Comparison of ENCODE assay signal across 9 mouse cellular contexts in genomic region chr3:96598156-96599068, GRCm38 (mm10). TPM values are rescaled to one million over a fixed set of nuclear protein-coding genes. Genes with fewer than 3 reads are reported as not detected.
DNase-seq lines count a peak whose midpoint lies in the region; ATAC-seq and TF ChIP-seq lines count a peak whose summit lies in the region.
"Had no signal": no experiment of that assay in that cellular context is flagged by ENCODE, and none has a peak within 500 bp of the region (broad histone marks: within the 10 kb centered on the region; RNA-seq: fewer than 3 reads in every experiment).

No protein-coding gene starts in this region.

- no peak for TF ChIP-seq EP300 in stomach, postnatal 0 days (optimal IDR thresholded peaks at IDR 0.05)

- peak overlapping the region; percentile 76 for H3K9ac ChIP-seq in hindbrain, embryonic 14.5 days
- H3K9ac ChIP-seq in stomach, postnatal 0 days (ENCODE audit: low read length), result peak overlapping the region; percentile 63

- H3K4me2 ChIP-seq in hindbrain, embryonic 14.5 days (replicated peaks), result peak overlapping the region; percentile 92
- peak overlapping the region; percentile 81 for H3K4me2 ChIP-seq in stomach, postnatal 0 days (replicated peaks; ENCODE audit: low read depth)

- TF ChIP-seq CTCF in layer of hippocampus, adult 2 months (conservative IDR thresholded peaks at IDR 0.05), result no peak
- TF ChIP-seq CTCF in stomach, postnatal 0 days (IDR thresholded peaks at IDR 0.05; ENCODE audit: low read depth), result no peak

- under 1% methylated on average over 53 of the region's 54 CpGs for WGBS in hindbrain, embryonic 14.5 days
- WGBS in stomach, postnatal 0 days, result 3% methylated on average over 54 of the region's 54 CpGs

- ATAC-seq in hindbrain, embryonic 14.5 days (ENCODE audit: low FRiP score), result no peak
- no peak for ATAC-seq in stomach, postnatal 0 days (ENCODE audit: low FRiP score, low TSS enrichment)

- H3K4me3 ChIP-seq in layer of hippocampus, adult 2 months, result peak overlapping the region; percentile 64
- peak overlapping the region; percentile 49 for H3K4me3 ChIP-seq in hindbrain, embryonic 14.5 days (replicated peaks; ENCODE audit: low read length)
- H3K4me3 ChIP-seq in stomach, postnatal 0 days (ENCODE audit: low read depth, low read length), result peak overlapping the region; percentile 51

- DNase-seq in layer of hippocampus, adult 2 months (ENCODE audit: low spot score in 2 of 2), result peak in 1 of 2 experiments; percentile 73
- DNase-seq in layer of hippocampus, adult 9-10 months (ENCODE audit: low spot score), result no peak
- peak; percentile 65 for DNase-seq in cerebellum, adult 8-10 months
- peak; percentile 64 for DNase-seq in gastrocnemius, adult 18-20 months (ENCODE audit: low spot score)
- peak; percentile 62 for DNase-seq in hindbrain, embryonic 14.5 days (ENCODE audit: low spot score)
- DNase-seq in left cerebral cortex, postnatal 36 days (ENCODE audit: low spot score in 2 of 2), result peak; percentile 61 to 63
- DNase-seq in mesoderm, embryonic 11.5 days (ENCODE audit: low read depth, low spot score), result peak; percentile 73
- peak; percentile 58 for DNase-seq in stomach, postnatal 0 days (ENCODE audit: low spot score)

- no peaks in the 10 kb centered on the region for H3K9me3 ChIP-seq in hindbrain, embryonic 14.5 days (ENCODE audit: control insufficient read depth, low read length)
- H3K9me3 ChIP-seq in stomach, postnatal 0 days (ENCODE audit: control insufficient read depth, low read length), result no peaks in the 10 kb centered on the region

- peak overlapping the region; percentile 92 for H3K27ac ChIP-seq in layer of hippocampus, adult 2 months
- peak overlapping the region; percentile 27 for H3K27ac ChIP-seq in hindbrain, embryonic 14.5 days
- H3K27ac ChIP-seq in stomach, postnatal 0 days (replicated peaks), result peak overlapping the region; percentile 67

- H3K4me1 ChIP-seq in hindbrain, embryonic 14.5 days (replicated peaks; ENCODE audit: control insufficient read depth, insufficient read depth, low read length), result peaks cover 47% of the 10 kb centered on the region
- H3K4me1 ChIP-seq in stomach, postnatal 0 days (replicated peaks; ENCODE audit: control insufficient read depth, insufficient read depth), result 0 out of 2 replicates have a peak, but pooled peaks cover 3% of the 10 kb centered on the region

- intact Hi-C loops in left cerebral cortex, postnatal 36 days (cut with DNase I), result loop anchor here (2.0 to 5.0 kb wide), 3 partner anchors 98 to 336 kb away; partner anchors contain the start of gene Hist2h4

- H3K27me3 ChIP-seq in hindbrain, embryonic 14.5 days (ENCODE audit: control insufficient read depth, insufficient read depth, low read length), result no peaks in the 10 kb centered on the region
- H3K27me3 ChIP-seq in stomach, postnatal 0 days (ENCODE audit: control insufficient read depth, insufficient read depth, low read length), result no peaks in the 10 kb centered on the region

- H3K36me3 ChIP-seq in hindbrain, embryonic 14.5 days (replicated peaks; ENCODE audit: control insufficient read depth, insufficient read depth), result no peaks in the 10 kb centered on the region
- no peaks in the 10 kb centered on the region for H3K36me3 ChIP-seq in stomach, postnatal 0 days (ENCODE audit: control insufficient read depth, insufficient read depth, low read length)

RNA-seq across cellular contexts. Expression of gene Ankrd34a, which starts 2.0 kb away (rescaled TPM):
- 10 to 100 TPM; 55.2 to 56.7 TPM for total RNA-seq in layer of hippocampus, adult 2 months (2021)
- 1 to 10 TPM; 1.0 to 1.7 TPM for total RNA-seq in gastrocnemius, adult 18-20 months (2021)
- 17.5 and 22.3 TPM in 2 replicates for polyA plus RNA-seq in hindbrain, embryonic 14.5 days (2014; fragmentation: Nextera tagmentation; extraction: Ambion mirVana)
- total RNA-seq in left cerebral cortex, postnatal 36 days (2021), result 10 to 100 TPM; 68.9 to 75.7 TPM
- polyA plus RNA-seq in stomach, postnatal 0 days (2015; fragmentation: Nextera tagmentation; extraction: Ambion mirVana), result 1.3 TPM in 2 replicates

RNA-seq across cellular contexts. Expression of gene Lix1l, which starts 2.5 kb away (rescaled TPM):
- total RNA-seq in layer of hippocampus, adult 2 months (2021), result 10 to 100 TPM; 29.0 to 29.1 TPM
- total RNA-seq in gastrocnemius, adult 18-20 months (2021), result 1 to 10 TPM; 4.2 to 7.6 TPM
- polyA plus RNA-seq in hindbrain, embryonic 14.5 days (2014; fragmentation: Nextera tagmentation; extraction: Ambion mirVana), result 6.1 and 6.4 TPM in 2 replicates
- 10 to 100 TPM; 17.3 to 18.3 TPM for total RNA-seq in left cerebral cortex, postnatal 36 days (2021)
- polyA plus RNA-seq in stomach, postnatal 0 days (2015; fragmentation: Nextera tagmentation; extraction: Ambion mirVana), result 3.7 and 3.8 TPM in 2 replicates

RNA-seq across cellular contexts. Expression of gene Polr3gl, which starts 4.4 kb away (rescaled TPM):
- total RNA-seq in layer of hippocampus, adult 2 months (2021), result 10 to 100 TPM; 32.1 to 34.4 TPM
- 10 to 100 TPM; 44.0 to 56.1 TPM for total RNA-seq in gastrocnemius, adult 18-20 months (2021)
- polyA plus RNA-seq in hindbrain, embryonic 14.5 days (2014; fragmentation: Nextera tagmentation; extraction: Ambion mirVana), result 11.0 and 18.5 TPM in 2 replicates
- total RNA-seq in left cerebral cortex, postnatal 36 days (2021), result 10 to 100 TPM; 22.5 to 29.9 TPM
- 16.1 and 20.1 TPM in 2 replicates for polyA plus RNA-seq in stomach, postnatal 0 days (2015; fragmentation: Nextera tagmentation; extraction: Ambion mirVana)

RNA-seq across cellular contexts. Expression of gene Gm16253, which starts 21.6 kb away (rescaled TPM):
- total RNA-seq in layer of hippocampus, adult 2 months (2021), result not detected
- total RNA-seq in gastrocnemius, adult 18-20 months (2021), result 1 to 10 TPM; 1.2 to 2.0 TPM
- polyA plus RNA-seq in hindbrain, embryonic 14.5 days (2014; fragmentation: Nextera tagmentation; extraction: Ambion mirVana), result 0.39 TPM in 1 of 2 replicates, not detected in the other
- not detected for total RNA-seq in left cerebral cortex, postnatal 36 days (2021)
- polyA plus RNA-seq in stomach, postnatal 0 days (2015; fragmentation: Nextera tagmentation; extraction: Ambion mirVana), result 0.18 and 0.46 TPM in 2 replicates
- polyA plus RNA-seq: gonadal fat pad, adult 2 months had no signal

RNA-seq across cellular contexts. Expression of gene Rbm8a, which starts 31.3 kb away (rescaled TPM):
- 10 to 100 TPM; 51.4 to 52.0 TPM for total RNA-seq in layer of hippocampus, adult 2 months (2021)
- 10 to 100 TPM; 24.4 to 33.3 TPM for total RNA-seq in gastrocnemius, adult 18-20 months (2021)
- 101 and 104 TPM in 2 replicates for polyA plus RNA-seq in hindbrain, embryonic 14.5 days (2014; fragmentation: Nextera tagmentation; extraction: Ambion mirVana)
- total RNA-seq in left cerebral cortex, postnatal 36 days (2021), result 10 to 100 TPM; 37.4 to 43.7 TPM
- polyA plus RNA-seq in stomach, postnatal 0 days (2015; fragmentation: Nextera tagmentation; extraction: Ambion mirVana), result 70.9 and 75.5 TPM in 2 replicates

Comparison
In these comparisons a context has a peak if more than half of its experiments do, and no peak if none do; other contexts are left out.
1. H3K27ac ChIP-seq: peak in every context shown above with its lines; median percentile 92 in layer of hippocampus, adult 2 months; 67 in stomach, postnatal 0 days; 27 in hindbrain, embryonic 14.5 days.
2. RNA of gene Ankrd34a, which starts 2.0 kb away (total RNA-seq): 68.9 to 75.7 TPM in left cerebral cortex, postnatal 36 days and 55.2 to 56.7 TPM in layer of hippocampus, adult 2 months; 1.0 to 1.7 TPM in gastrocnemius, adult 18-20 months; every median in the first group is over 10 times any median in the second.
3. Peak in every context shown above with its lines, with median percentiles within 50 percentile points of each other: H3K4me3 ChIP-seq.